Mouse (Mus musculus) liver, adult 2 months (tissue): ENCODE measurements around the gene Gpcpd1.

Experiments used
- CTCF ChIP-seq: fragments of 200-500 bp; IDR thresholded peaks from 2 replicates; pipeline ENCODE4 v1.5.1; 2011; ENCODE audit warnings: low read depth, low read length, control low read depth
- POLR2A ChIP-seq: fragments of 200-500 bp; IDR thresholded peaks from 2 replicates; pipeline ENCODE4 v1.6.1; 2011; ENCODE audit warnings: low read length, control low read depth; ENCODE audit not compliant: insufficient read depth; ENCODE audit errors: extremely low read depth

- TF ChIP-seq CTCF (no peak), POLR2A (no peak)
Measured at GRCm38 (mm10) chr2:132582227-132582626, 5.3 kb downstream of the Gpcpd1 start.
